In the genomic region with DNA sequence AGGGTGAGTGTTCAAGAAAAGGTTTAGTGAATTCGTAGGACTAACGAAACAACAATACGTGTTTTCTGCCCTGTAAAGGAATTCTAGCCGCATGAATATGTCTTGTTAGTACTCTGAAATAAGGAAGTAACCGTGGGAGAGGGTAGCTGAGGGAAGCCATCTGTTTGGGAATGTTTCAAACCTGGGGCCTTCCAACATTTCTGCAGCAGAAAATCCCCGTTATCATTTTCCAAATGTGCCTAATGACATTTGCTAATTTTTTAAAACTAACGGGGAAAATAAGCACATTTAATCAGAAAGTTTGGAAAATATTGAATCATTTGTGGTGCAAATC, we compare ENCODE assay signal across 8 mouse cellular contexts. TPM values are rescaled to one million over a fixed set of nuclear protein-coding genes. Genes with fewer than 3 reads are reported as not detected.
DNase-seq lines count a peak whose midpoint lies in the region; ATAC-seq lines count a peak whose summit lies in the region.

No protein-coding gene starts in this region.

- H3K27ac ChIP-seq in kidney, embryonic 14.5 days (ENCODE audit: low read depth, low read length) = peak overlapping the region; percentile 66; the same call in 1 of the 2 replicates
- H3K27ac ChIP-seq in brown adipose tissue, adult 24 weeks (replicated peaks; ENCODE audit: low read depth, low read length) = peak overlapping the region; percentile 83
- peak overlapping the region; percentile 72 for H3K27ac ChIP-seq in hindbrain, embryonic 14.5 days
- H3K27ac ChIP-seq in midbrain, embryonic 12.5 days (replicated peaks) = peak overlapping the region; percentile 46; the same call in 1 of the 2 replicates

- no peaks in the 10 kb centered on the region for H3K4me1 ChIP-seq in kidney, embryonic 14.5 days (ENCODE audit: control insufficient read depth, insufficient read depth, low read length)
- H3K4me1 ChIP-seq in brown adipose tissue, adult 24 weeks (ENCODE audit: control insufficient read depth, insufficient read depth, insufficient read length, low read length) = peaks cover 6% of the 10 kb centered on the region; the same call in 1 of the 2 replicates
- H3K4me1 ChIP-seq in hindbrain, embryonic 14.5 days (replicated peaks; ENCODE audit: control insufficient read depth, insufficient read depth, low read length) = peaks cover 14% of the 10 kb centered on the region; the same call in 1 of the 2 replicates
- peaks cover 7% of the 10 kb centered on the region for H3K4me1 ChIP-seq in midbrain, embryonic 12.5 days

- peak overlapping the region; percentile 47 for H3K4me2 ChIP-seq in kidney, embryonic 14.5 days (replicated peaks; ENCODE audit: low read depth, low read length)
- H3K4me2 ChIP-seq in hindbrain, embryonic 14.5 days (replicated peaks) = peak overlapping the region; percentile 62
- H3K4me2 ChIP-seq in midbrain, embryonic 12.5 days (replicated peaks) = peak overlapping the region; percentile 60

- no peaks in the 10 kb centered on the region; the same call in 1 of the 2 replicates for H3K36me3 ChIP-seq in kidney, embryonic 14.5 days (ENCODE audit: control insufficient read depth, insufficient read depth, low read length)
- H3K36me3 ChIP-seq in hindbrain, embryonic 14.5 days (replicated peaks; ENCODE audit: control insufficient read depth, insufficient read depth) = no peaks in the 10 kb centered on the region
- no peaks in the 10 kb centered on the region for H3K36me3 ChIP-seq in midbrain, embryonic 12.5 days

- H3K4me3 ChIP-seq in kidney, embryonic 14.5 days (ENCODE audit: low read length) = peak overlapping the region; percentile 66
- H3K4me3 ChIP-seq in brown adipose tissue, adult 24 weeks (ENCODE audit: insufficient read depth, low read depth, low read length) = peak overlapping the region; percentile 94
- peak overlapping the region; percentile 50 for H3K4me3 ChIP-seq in hindbrain, embryonic 14.5 days (replicated peaks; ENCODE audit: low read length)
- peak overlapping the region; percentile 60 for H3K4me3 ChIP-seq in midbrain, embryonic 12.5 days

- peak; percentile 77 for ATAC-seq in kidney, embryonic 14.5 days (ENCODE audit: low FRiP score, low TSS enrichment)
- peak; percentile 82 for ATAC-seq in hindbrain, embryonic 14.5 days (ENCODE audit: low FRiP score)
- ATAC-seq in midbrain, embryonic 12.5 days (ENCODE audit: low FRiP score, low read depth) = peak; percentile 81

- H3K27me3 ChIP-seq in kidney, embryonic 14.5 days (ENCODE audit: control insufficient read depth, insufficient read depth, low read length) = no peaks in the 10 kb centered on the region
- no peaks in the 10 kb centered on the region for H3K27me3 ChIP-seq in hindbrain, embryonic 14.5 days (ENCODE audit: control insufficient read depth, insufficient read depth, low read length)
- no peaks in the 10 kb centered on the region for H3K27me3 ChIP-seq in midbrain, embryonic 12.5 days

- under 1% methylated on average over 7 of the region's 7 CpGs for WGBS in kidney, embryonic 14.5 days
- 3% methylated on average over 7 of the region's 7 CpGs for WGBS in hindbrain, embryonic 14.5 days
- 2% methylated on average over 7 of the region's 7 CpGs for WGBS in midbrain, embryonic 12.5 days

- H3K9ac ChIP-seq in kidney, embryonic 14.5 days (ENCODE audit: low read depth, low read length) = peak overlapping the region; percentile 55; the same call in 1 of the 2 replicates
- H3K9ac ChIP-seq in hindbrain, embryonic 14.5 days = peak overlapping the region; percentile 57
- peak overlapping the region; percentile 68; the same call in 1 of the 2 replicates for H3K9ac ChIP-seq in midbrain, embryonic 12.5 days (replicated peaks)

- intact Hi-C loops in left cerebral cortex, postnatal 36 days (cut with DNase I) = loop anchor here (1.0 kb wide), 1 partner anchor 33 kb away; no protein-coding TSS in a partner anchor

- H3K9me3 ChIP-seq in kidney, embryonic 14.5 days (ENCODE audit: control insufficient read depth, low read length) = no peaks in the 10 kb centered on the region
- no peaks in the 10 kb centered on the region for H3K9me3 ChIP-seq in hindbrain, embryonic 14.5 days (ENCODE audit: control insufficient read depth, low read length)
- no peaks in the 10 kb centered on the region for H3K9me3 ChIP-seq in midbrain, embryonic 12.5 days

- DNase-seq in kidney, postnatal 4 days = no peak
- DNase-seq in hindbrain, embryonic 14.5 days (ENCODE audit: low spot score) = no peak
- DNase-seq in spleen, postnatal 14 days (ENCODE audit: low spot score in 2 of 2) = no peak
- DNase-seq in left cerebral cortex, postnatal 36 days (ENCODE audit: low spot score in 2 of 2) = no peak
- DNase-seq in cerebellum, adult 8-10 months = no peak

RNA-seq across cellular contexts. Expression of a gene that starts 0.3 kb away (rescaled TPM):
- 69.6 and 107 TPM in 2 replicates for polyA plus RNA-seq in kidney, embryonic 14.5 days (2014; fragmentation: Nextera tagmentation; extraction: Ambion mirVana)
- 56.6 and 73.6 TPM in 2 replicates for polyA plus RNA-seq in brown adipose tissue, adult 24 weeks (2012; ENCODE audit: insufficient read depth, insufficient read length, missing spikeins)
- 59.8 and 65.4 TPM in 2 replicates for polyA plus RNA-seq in hindbrain, embryonic 14.5 days (2014; fragmentation: Nextera tagmentation; extraction: Ambion mirVana)
- 95.1 and 98.4 TPM in 2 replicates for polyA plus RNA-seq in midbrain, embryonic 12.5 days (2016; fragmentation: Nextera tagmentation; extraction: Ambion mirVana)
- total RNA-seq in left cerebral cortex, postnatal 36 days (2021) = 10 to 100 TPM; 34.3 to 35.4 TPM

RNA-seq across cellular contexts. Expression of a gene that starts 31.9 kb away (rescaled TPM):
- 1.2 and 1.3 TPM in 2 replicates for polyA plus RNA-seq in kidney, embryonic 14.5 days (2014; fragmentation: Nextera tagmentation; extraction: Ambion mirVana)
- not detected in 2 replicates for polyA plus RNA-seq in brown adipose tissue, adult 24 weeks (2012; ENCODE audit: insufficient read depth, insufficient read length, missing spikeins)
- 113 and 126 TPM in 2 replicates for polyA plus RNA-seq in hindbrain, embryonic 14.5 days (2014; fragmentation: Nextera tagmentation; extraction: Ambion mirVana)
- polyA plus RNA-seq in midbrain, embryonic 12.5 days (2016; fragmentation: Nextera tagmentation; extraction: Ambion mirVana) = 35.1 and 37.5 TPM in 2 replicates
- total RNA-seq in left cerebral cortex, postnatal 36 days (2021) = 10 to 100 TPM; 40.9 to 42.9 TPM

Comparison
In these comparisons a context has a peak if more than half of its experiments do, and no peak if none do; other contexts are left out.
1. RNA of a gene that starts 31.9 kb away (polyA plus RNA-seq): 113 to 126 TPM in hindbrain, embryonic 14.5 days and 35.1 to 37.5 TPM in midbrain, embryonic 12.5 days; 1.2 to 1.3 TPM in kidney, embryonic 14.5 days and not detected in brown adipose tissue, adult 24 weeks; every median in the first group is over 10 times any median in the second.
2. Peak in every context shown above with its lines, with median percentiles within 50 percentile points of each other: ATAC-seq, H3K27ac ChIP-seq, H3K4me2 ChIP-seq, H3K4me3 ChIP-seq and H3K9ac ChIP-seq.